12 mouse cellular contexts compared by ENCODE assay signal in genomic region chr15:100225891-100226290, GRCm38 (mm10). TPM values are rescaled to one million over a fixed set of nuclear protein-coding genes. Genes with fewer than 3 reads are reported as not detected.
A peak's percentile ranks its signal among the peaks of the same experiment; 100 is the strongest.
DNase-seq lines count a peak whose midpoint lies in the region; ATAC-seq and TF ChIP-seq lines count a peak whose summit lies in the region.
"Had no signal": no experiment of that assay in that cellular context is flagged by ENCODE, and none has a peak within 500 bp of the region (broad histone marks: within the 10 kb centered on the region; RNA-seq: fewer than 3 reads in every experiment).

No protein-coding gene starts in this region.

- no peak for TF ChIP-seq CTCF in cerebellum, adult 2 months (IDR thresholded peaks at IDR 0.05; ENCODE audit: borderline replicate concordance, insufficient read depth, low read depth, low read length)
- TF ChIP-seq CTCF in liver, postnatal 0 days (IDR thresholded peaks at IDR 0.05; ENCODE audit: low read depth), result no peak

- no peak for TF ChIP-seq POLR2A in cerebellum, adult 2 months (IDR thresholded peaks at IDR 0.05; ENCODE audit: borderline replicate concordance, insufficient read depth, low read length)

- H3K4me3 ChIP-seq in heart, embryonic 10.5 days, result no peak overlapping the region
- no peak overlapping the region for H3K4me3 ChIP-seq in cerebellum, adult 2 months (replicated peaks; ENCODE audit: insufficient read depth, low read depth, low read length)
- no peak overlapping the region for H3K4me3 ChIP-seq in liver, postnatal 0 days (ENCODE audit: low read depth, low read length)
- no peak overlapping the region for H3K4me3 ChIP-seq in intestine, embryonic 15.5 days (replicated peaks)

- H3K9me3 ChIP-seq in heart, embryonic 10.5 days, result peaks cover 9% of the 10 kb centered on the region
- H3K9me3 ChIP-seq in liver, postnatal 0 days (ENCODE audit: low read length), result peaks cover 6% of the 10 kb centered on the region
- no peaks in the 10 kb centered on the region for H3K9me3 ChIP-seq in intestine, embryonic 15.5 days

- H3K27me3 ChIP-seq in heart, embryonic 10.5 days (ENCODE audit: insufficient read depth, poor library complexity, severe bottlenecking), result no peaks in the 10 kb centered on the region
- no peaks in the 10 kb centered on the region for H3K27me3 ChIP-seq in cerebellum, adult 2 months (ENCODE audit: control insufficient read depth, insufficient read depth, low read length)
- no peaks in the 10 kb centered on the region for H3K27me3 ChIP-seq in liver, postnatal 0 days (ENCODE audit: insufficient read depth, low read length)
- H3K27me3 ChIP-seq in intestine, embryonic 15.5 days (replicated peaks), result no peaks in the 10 kb centered on the region

- ATAC-seq in liver, postnatal 0 days, result no peak
- ATAC-seq in intestine, embryonic 15.5 days, result no peak

- peaks cover 28% of the 10 kb centered on the region for H3K4me1 ChIP-seq in heart, embryonic 10.5 days
- H3K4me1 ChIP-seq in cerebellum, adult 2 months (ENCODE audit: control insufficient read depth, insufficient read depth, low read length), result peaks cover 16% of the 10 kb centered on the region
- peaks cover 28% of the 10 kb centered on the region for H3K4me1 ChIP-seq in liver, postnatal 0 days (ENCODE audit: insufficient read depth)
- H3K4me1 ChIP-seq in intestine, embryonic 15.5 days (replicated peaks), result peaks cover 9% of the 10 kb centered on the region; the same call in 1 of the 2 replicates

- peak overlapping the region; percentile 100; the same call in 1 of the 2 replicates for H3K27ac ChIP-seq in heart, embryonic 10.5 days
- H3K27ac ChIP-seq in cerebellum, adult 2 months (ENCODE audit: insufficient read depth, low read length), result peak overlapping the region; percentile 63
- peak overlapping the region; percentile 100 for H3K27ac ChIP-seq in liver, postnatal 0 days (ENCODE audit: low read depth)
- H3K27ac ChIP-seq in intestine, embryonic 15.5 days, result no peak overlapping the region

- intact Hi-C loops in left cerebral cortex, postnatal 4 days (cut with DNase I), result no loop called here

- H3K36me3 ChIP-seq in heart, embryonic 10.5 days, result peaks cover 23% of the 10 kb centered on the region; the same call in 1 of the 2 replicates
- no peaks in the 10 kb centered on the region for H3K36me3 ChIP-seq in liver, postnatal 0 days (replicated peaks; ENCODE audit: insufficient read depth, low read length)
- H3K36me3 ChIP-seq in intestine, embryonic 15.5 days, result no peaks in the 10 kb centered on the region

- DNase-seq in heart, embryonic 10.5 days (ENCODE audit: low spot score), result no peak
- no peak for DNase-seq in heart, adult 9 months (ENCODE audit: low spot score in 2 of 2)
- DNase-seq in left cerebral cortex, postnatal 4 days, result peak; percentile 66
- DNase-seq in left cerebral cortex, adult 11 months (ENCODE audit: low spot score), result no peak
- DNase-seq in cerebellum, adult 2 months, result peak; percentile 61 to 75
- DNase-seq in liver, postnatal 0 days, result no peak
- DNase-seq in frontal cortex, postnatal 25 days (ENCODE audit: low spot score in 2 of 2), result no peak
- DNase-seq: thymus, adult 2 months had no signal

- peak overlapping the region; percentile 79 for H3K4me2 ChIP-seq in liver, postnatal 0 days (ENCODE audit: low read depth, low read length)
- H3K4me2 ChIP-seq in intestine, embryonic 15.5 days (replicated peaks), result no peak overlapping the region

- TF ChIP-seq EP300 in liver, postnatal 0 days (IDR thresholded peaks at IDR 0.05; ENCODE audit: low read depth), result no peak

- no peak overlapping the region for H3K9ac ChIP-seq in liver, postnatal 0 days (replicated peaks)
- no peak overlapping the region for H3K9ac ChIP-seq in intestine, embryonic 15.5 days

- WGBS in heart, embryonic 10.5 days, result 82% methylated on average over 1 of the region's 1 CpGs
- 8% methylated on average over 1 of the region's 1 CpGs for WGBS in cerebellum, adult 2 months
- 81% methylated on average over 1 of the region's 1 CpGs for WGBS in liver, postnatal 0 days (ENCODE audit: insufficient replicate concordance)
- 80% methylated on average over 1 of the region's 1 CpGs for WGBS in intestine, embryonic 15.5 days

RNA-seq across cellular contexts. Expression of gene Atf1, which starts 1.7 kb away (rescaled TPM):
- 36.0 and 36.1 TPM in 2 replicates for polyA plus RNA-seq in heart, embryonic 10.5 days (2016; fragmentation: Nextera tagmentation; extraction: Ambion mirVana)
- total RNA-seq in left cerebral cortex, postnatal 4 days (2021), result 10 to 100 TPM; 17.1 to 23.4 TPM
- 16.8 and 18.4 TPM in 2 replicates for polyA plus RNA-seq in cerebellum, adult 2 months (2012; rRNA removed)
- 23.5 and 24.4 TPM in 2 replicates for polyA plus RNA-seq in liver, postnatal 0 days (2015; fragmentation: Nextera tagmentation; extraction: Ambion mirVana)
- polyA plus RNA-seq in intestine, embryonic 15.5 days (2015; fragmentation: Nextera tagmentation; extraction: Ambion mirVana), result 41.5 and 44.5 TPM in 2 replicates

RNA-seq across cellular contexts. Expression of gene Tmprss12, which starts 54.7 kb away (rescaled TPM):
- polyA plus RNA-seq in heart, embryonic 10.5 days (2016; fragmentation: Nextera tagmentation; extraction: Ambion mirVana), result not detected in 2 replicates
- total RNA-seq in left cerebral cortex, postnatal 4 days (2021), result not detected
- polyA plus RNA-seq in cerebellum, adult 2 months (2012; rRNA removed), result not detected in 2 replicates
- not detected in 2 replicates for polyA plus RNA-seq in liver, postnatal 0 days (2015; fragmentation: Nextera tagmentation; extraction: Ambion mirVana)
- polyA plus RNA-seq in intestine, embryonic 15.5 days (2015; fragmentation: Nextera tagmentation; extraction: Ambion mirVana), result not detected in 2 replicates
- total RNA-seq: common myeloid progenitor, adult 5-6 weeks; hematopoietic stem cell, adult 5-6 weeks had no signal
- polyA plus RNA-seq: forebrain, embryonic 10.5 days; thymus, adult 2 months had no signal

Comparison
In these comparisons a context has a peak if more than half of its experiments do, and no peak if none do; other contexts are left out.
1. DNase-seq: peak in left cerebral cortex, postnatal 4 days (single experiment) and cerebellum, adult 2 months (2 of 2); none in heart, embryonic 10.5 days (single experiment), heart, adult 9 months (0 of 2), left cerebral cortex, adult 11 months (single experiment), liver, postnatal 0 days (single experiment) and frontal cortex, postnatal 25 days (0 of 2).